Mouse (Mus musculus) ES-E14 (cell line): Measurements from ENCODE around the gene Gm36028. TPM values are rescaled to one million over a fixed set of nuclear protein-coding genes. Genes with fewer than 3 reads are reported as not detected.
A peak's percentile ranks its signal among the peaks of the same experiment; 100 is the strongest.

Experiments used
- DNase-seq: peaks from one replicate; pipeline ENCODE4 v3.0.0-alpha.2; 2013; ENCODE audit warnings: low read depth, low spot score
- H3K27ac ChIP-seq: 2 replicates; pipeline ENCODE4 v1.5.1; 2012; ENCODE audit warnings: low read depth, mild to moderate bottlenecking, low read length, moderate library complexity, mixed read lengths; ENCODE audit not compliant: poor library complexity, insufficient read depth, severe bottlenecking
- H3K36me3 ChIP-seq: 2 replicates; pipeline ENCODE4 v1.6.1; 2012; ENCODE audit warnings: mild to moderate bottlenecking, low read length, moderate library complexity, mixed read lengths; ENCODE audit not compliant: control insufficient read depth, poor library complexity, insufficient read depth, severe bottlenecking
- H3K4me1 ChIP-seq, 2 experiments: fragments of 150-350 bp in 1 of 2; sonication (generic) in 1 of 2; 2 replicates each; pipeline ENCODE4 v1.6.1; 2012; ENCODE audit warnings: low read length in 2 of 2, mild to moderate bottlenecking in 1 of 2, mixed read lengths in 1 of 2; ENCODE audit not compliant: control insufficient read depth in 2 of 2, insufficient read depth in 2 of 2, poor library complexity in 1 of 2
- H3K4me3 ChIP-seq, 2 experiments: fragments of 150-350 bp in 1 of 2; sonication (generic) in 1 of 2; 2 replicates each; pipeline ENCODE4 v1.5.1; 2012; ENCODE audit warnings: low read length in 2 of 2, low read depth in 1 of 2, mild to moderate bottlenecking in 1 of 2, mixed read lengths in 1 of 2; ENCODE audit not compliant: insufficient read depth in 1 of 2, poor library complexity in 1 of 2, severe bottlenecking in 1 of 2
- H3K9ac ChIP-seq: 2 replicates; pipeline ENCODE4 v1.6.1; 2012; ENCODE audit warnings: low read depth, mild to moderate bottlenecking, low read length, mixed read lengths; ENCODE audit not compliant: poor library complexity, insufficient read depth, severe bottlenecking
- H3K9me3 ChIP-seq: fragments of 150-350 bp; sonication (generic); 2 replicates; pipeline ENCODE4 v1.6.1; 2012; ENCODE audit warnings: low read depth, mild to moderate bottlenecking, low read length; ENCODE audit not compliant: control insufficient read depth, insufficient read depth
- CHD2 ChIP-seq: IDR thresholded peaks from 2 replicates; pipeline ENCODE4 v1.6.1; 2014; ENCODE audit warnings: mild to moderate bottlenecking, low read depth, low read length, inconsistent platforms
- HCFC1 ChIP-seq: IDR thresholded peaks from 2 replicates; pipeline ENCODE4 v1.6.1; 2012; ENCODE audit warnings: low read length, inconsistent platforms, borderline replicate concordance; ENCODE audit not compliant: insufficient read depth
- MAFK ChIP-seq: IDR thresholded peaks from 2 replicates; pipeline ENCODE4 v1.6.1; 2014; ENCODE audit warnings: mild to moderate bottlenecking, low read depth, low read length, inconsistent platforms; ENCODE audit not compliant: insufficient read depth
- ZC3H11A ChIP-seq: IDR thresholded peaks from 2 replicates; pipeline ENCODE4 v1.6.1; 2012; ENCODE audit warnings: low read depth, mild to moderate bottlenecking, inconsistent platforms, low read length, borderline replicate concordance
- ZNF384 ChIP-seq: IDR thresholded peaks from 2 replicates; pipeline ENCODE4 v1.6.1; 2012; ENCODE audit warnings: low read depth, low read length, inconsistent platforms
- in situ Hi-C, 2 experiments: fragments of 600-800 bp; cut with MboI; formaldehyde crosslinking; loops; one replicate each; pipeline ENCODE4 v1.15.1; 2025; ENCODE audit warnings: low sequenced_read_pairs in 2 of 2, inconsistent platforms in 1 of 2; ENCODE audit not compliant: unreplicated experiment in 2 of 2
- total RNA-seq: library from RNA; depleted of rRNA; stranded (reverse); fragments of 300-350 nt; gene quantifications from 2 replicates; pipeline ENCODE4 v1.2.3, GENCODE M21; 2012

The Gm36028 gene
- total RNA-seq, 1 experiment, result not detected

DNA sequence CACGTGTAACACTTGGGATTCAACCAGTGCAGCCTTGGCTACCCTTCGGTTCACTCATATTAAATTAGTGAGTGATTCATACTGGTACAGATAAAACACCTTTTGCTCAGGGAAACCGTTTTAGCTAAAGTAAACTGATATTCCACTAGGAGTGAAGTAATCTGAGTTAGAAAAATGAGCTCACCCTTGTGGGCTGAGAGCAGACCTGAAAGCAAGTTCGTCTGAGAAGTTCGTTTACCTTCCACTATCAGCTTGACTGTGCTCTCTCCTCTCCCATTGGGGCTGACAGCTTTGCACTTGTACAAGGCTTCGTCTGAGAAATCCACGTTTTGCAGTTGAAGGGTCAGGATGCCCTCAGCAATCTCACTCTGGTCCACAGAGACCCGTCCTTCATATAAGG is 5.4 kb downstream of the Gm36028 start:
- in situ Hi-C loops, result no loop called here
- H3K9ac ChIP-seq, result no peak overlapping the region
- H3K36me3 ChIP-seq, result no peaks in the 10 kb centered on the region
- no peak overlapping the region for H3K4me3 ChIP-seq
- no peak for TF ChIP-seq CHD2
- H3K27ac ChIP-seq, result no peak overlapping the region
- no peaks in the 10 kb centered on the region for H3K9me3 ChIP-seq
- DNase-seq, result no peak
- H3K4me1 ChIP-seq, result no peaks in the 10 kb centered on the region

DNA sequence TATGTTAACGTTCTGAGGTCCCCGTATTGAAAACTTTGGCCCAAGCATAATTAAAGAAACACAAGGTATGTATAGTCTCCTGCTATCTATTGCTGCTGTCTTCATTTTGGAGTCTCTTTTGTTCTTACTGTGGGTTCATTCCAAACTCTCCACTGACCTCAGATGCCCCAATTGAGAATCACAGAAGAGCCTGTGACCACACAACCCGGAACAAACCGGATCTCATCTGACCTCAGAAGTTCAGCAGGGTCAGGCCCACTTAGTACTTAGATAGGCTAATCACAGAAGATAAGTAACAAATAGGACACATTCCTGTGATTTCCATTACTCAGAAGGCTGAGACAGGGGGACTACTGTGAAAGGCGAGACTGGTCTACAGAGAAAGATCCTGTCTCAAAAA is 6.4 kb downstream of the Gm36028 start:
- no peak for TF ChIP-seq ZC3H11A
- TF ChIP-seq ZNF384, result no peak
- no peak for TF ChIP-seq MAFK
- TF ChIP-seq CHD2, result no peak
- no peak for TF ChIP-seq HCFC1
- Histone ChIP-seq H3K36me3 (no peaks in the 10 kb centered on the region), H3K27ac (no peak overlapping the region), H3K4me3 (no peak overlapping the region), H3K9me3 (no peaks in the 10 kb centered on the region), H3K4me1 (no peaks in the 10 kb centered on the region), H3K9ac (no peak overlapping the region)
- no peak for DNase-seq
- in situ Hi-C loops, result no loop called here

DNA sequence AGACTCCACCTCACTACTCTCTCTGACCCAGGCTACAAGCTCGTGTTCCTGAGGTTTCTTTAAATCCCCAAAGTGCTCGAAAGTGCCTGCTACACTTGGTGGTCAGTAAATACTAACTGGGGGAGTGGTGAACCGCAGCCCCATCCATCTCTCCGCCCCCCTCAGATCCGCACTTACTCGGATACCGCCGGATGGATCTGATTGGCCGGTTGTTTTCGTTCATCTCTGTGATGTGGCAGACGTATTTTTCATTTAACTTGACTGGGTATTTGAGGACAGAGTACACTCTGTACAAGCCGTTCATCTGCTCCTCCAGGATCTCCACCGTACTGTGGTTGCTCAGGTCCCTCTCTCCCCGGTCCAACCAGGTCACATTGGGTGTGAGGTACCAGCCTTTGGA is 6.9 kb downstream of the Gm36028 start:
- no peaks in the 10 kb centered on the region for H3K9me3 ChIP-seq
- no peaks in the 10 kb centered on the region for H3K36me3 ChIP-seq
- H3K4me3 ChIP-seq, result 0 out of 4 replicates have a peak overlapping the region, but pooled peaks of 1 of the 2 experiments have one; percentile 20
- H3K9ac ChIP-seq, result no peak overlapping the region
- TF ChIP-seq ZNF384 (no peak), ZC3H11A (no peak), CHD2 (no peak), HCFC1 (no peak)
- DNase-seq, result no peak
- in situ Hi-C loops, result no loop called here
- no peaks in the 10 kb centered on the region for H3K4me1 ChIP-seq
- H3K27ac ChIP-seq, result no peak overlapping the region

DNA sequence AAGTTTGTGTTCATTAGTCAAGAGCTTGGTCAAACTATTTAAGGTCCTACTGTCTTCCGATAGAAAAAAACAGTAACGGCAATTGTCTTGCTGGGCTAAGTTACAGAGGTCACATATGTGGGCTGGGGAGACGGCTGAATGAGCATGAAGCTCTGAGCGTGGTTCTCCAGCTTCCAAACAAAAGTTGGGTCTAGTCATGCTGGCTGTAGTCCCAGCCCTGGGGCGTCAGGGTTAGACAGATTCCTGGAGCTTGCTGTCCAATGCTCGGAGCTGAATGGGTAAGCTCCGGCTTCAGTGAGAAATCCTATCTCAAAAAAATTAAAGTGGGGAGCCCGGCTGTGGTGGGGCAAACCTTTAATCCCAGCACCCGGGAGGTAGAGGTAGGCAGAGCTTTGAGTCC is 7.7 kb downstream of the Gm36028 start:
- TF ChIP-seq CHD2 (no peak), HCFC1 (no peak), ZNF384 (no peak), ZC3H11A (no peak), MAFK (no peak)
- no peak overlapping the region for H3K4me3 ChIP-seq
- H3K9me3 ChIP-seq, result no peaks in the 10 kb centered on the region
- no peak overlapping the region for H3K9ac ChIP-seq
- in situ Hi-C loops, result no loop called here
- H3K36me3 ChIP-seq, result no peaks in the 10 kb centered on the region
- no peak for DNase-seq
- no peak overlapping the region for H3K27ac ChIP-seq
- H3K4me1 ChIP-seq, result no peaks in the 10 kb centered on the region

DNA sequence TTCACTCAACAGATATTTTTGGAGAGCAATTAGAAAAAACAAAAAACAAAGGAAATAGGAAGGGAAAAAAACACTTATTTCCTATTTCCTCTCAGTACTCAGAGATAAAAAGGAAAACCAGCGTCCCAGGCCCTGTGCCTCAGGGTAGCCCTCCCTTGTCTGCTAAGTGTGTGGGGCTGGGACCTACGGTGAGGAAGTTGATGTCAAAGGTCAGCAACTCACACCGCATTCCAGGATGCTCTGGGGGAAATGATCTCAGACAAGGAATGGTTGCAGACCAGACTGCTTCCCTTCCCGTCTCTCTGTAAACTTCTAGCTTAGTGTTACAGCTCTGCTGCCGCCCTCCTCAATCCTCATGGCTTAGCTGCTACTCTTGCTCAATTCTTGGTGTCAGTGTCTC is 9.6 kb downstream of the Gm36028 start:
- TF ChIP-seq ZC3H11A, result no peak
- no peak for TF ChIP-seq HCFC1
- no peak for TF ChIP-seq ZNF384
- in situ Hi-C loops, result no loop called here
- no peak for DNase-seq
- no peaks in the 10 kb centered on the region for H3K9me3 ChIP-seq
- H3K27ac ChIP-seq, result no peak overlapping the region
- no peak overlapping the region for H3K4me3 ChIP-seq
- H3K4me1 ChIP-seq, result no peaks in the 10 kb centered on the region
- H3K36me3 ChIP-seq, result no peaks in the 10 kb centered on the region
- H3K9ac ChIP-seq, result no peak overlapping the region
